Mouse (Mus musculus) midbrain, embryonic 14.5 days (tissue): Measurements from ENCODE around the gene Tbc1d5. TPM values are rescaled to one million over a fixed set of nuclear protein-coding genes. Genes with fewer than 3 reads are reported as not detected.

Experiments used
- ATAC-seq: fragments of 200-750 bp; cut with Nextera tagmentation; 2 replicates; pipeline ENCODE4 v1.8.0; 2017; ENCODE audit warnings: moderate number of reproducible peaks, moderate library complexity; ENCODE audit not compliant: low FRiP score, low TSS enrichment
- DNase-seq: peaks from one replicate; pipeline ENCODE4 v3.0.0-alpha.2; 2015
- H3K27ac ChIP-seq: fragments of 300-500 bp; sonication (generic); replicated peaks from 2 replicates; pipeline ENCODE4 v1.5.1; 2014; ENCODE audit warnings: mild to moderate bottlenecking, low read depth, low read length, moderate library complexity
- H3K27me3 ChIP-seq: fragments of 300-500 bp; sonication (generic); 2 replicates; pipeline ENCODE4 v1.6.1; 2014; ENCODE audit warnings: low read length, control low read depth, mixed read lengths; ENCODE audit not compliant: control insufficient read depth, insufficient read depth
- H3K36me3 ChIP-seq: fragments of 300-500 bp; sonication (generic); 2 replicates; pipeline ENCODE4 v1.6.1; 2014; ENCODE audit warnings: low read length, control low read depth; ENCODE audit not compliant: control insufficient read depth, insufficient read depth
- H3K4me1 ChIP-seq: fragments of 300-500 bp; sonication (generic); 2 replicates; pipeline ENCODE4 v1.6.1; 2014; ENCODE audit warnings: mild to moderate bottlenecking, antibody characterized with exemption, low read length, control low read depth; ENCODE audit not compliant: control insufficient read depth, insufficient read depth
- H3K4me2 ChIP-seq: fragments of 300-500 bp; sonication (generic); 2 replicates; pipeline ENCODE4 v1.6.1; 2014; ENCODE audit warnings: mild to moderate bottlenecking, low read length, moderate library complexity
- H3K4me3 ChIP-seq: fragments of 300-500 bp; sonication (generic); replicated peaks from 2 replicates; pipeline ENCODE4 v1.5.1; 2014; ENCODE audit warnings: low read depth, low read length
- H3K9ac ChIP-seq: fragments of 300-500 bp; sonication (generic); replicated peaks from 2 replicates; pipeline ENCODE4 v1.6.1; 2014; ENCODE audit warnings: mild to moderate bottlenecking, low read length, moderate library complexity
- H3K9me3 ChIP-seq: fragments of 300-500 bp; sonication (generic); 2 replicates; pipeline ENCODE4 v1.6.1; 2016; ENCODE audit warnings: low read length, control low read depth, mixed read lengths; ENCODE audit not compliant: control insufficient read depth
- WGBS: fragments of 180-500 bp; shearing (Covaris S2); extraction: QIAGEN DNeasy Blood & Tissue Kit; methylation state at CpG from one replicate; pipeline ENCODE4 v1.1.7; 2014; 5-methylcytosine and 5-hydroxymethylcytosine counted together
- polyA plus RNA-seq: library from polyadenylated mRNA; unstranded; fragments of >200 nt; fragmentation: Nextera tagmentation; extraction: Ambion mirVana; gene quantifications from 2 replicates; pipeline ENCODE4 v1.2.1, GENCODE M21; 2014

The Tbc1d5 gene
- polyA plus RNA-seq, 1 experiment from 2014 or later, result 8.4 TPM

DNA sequence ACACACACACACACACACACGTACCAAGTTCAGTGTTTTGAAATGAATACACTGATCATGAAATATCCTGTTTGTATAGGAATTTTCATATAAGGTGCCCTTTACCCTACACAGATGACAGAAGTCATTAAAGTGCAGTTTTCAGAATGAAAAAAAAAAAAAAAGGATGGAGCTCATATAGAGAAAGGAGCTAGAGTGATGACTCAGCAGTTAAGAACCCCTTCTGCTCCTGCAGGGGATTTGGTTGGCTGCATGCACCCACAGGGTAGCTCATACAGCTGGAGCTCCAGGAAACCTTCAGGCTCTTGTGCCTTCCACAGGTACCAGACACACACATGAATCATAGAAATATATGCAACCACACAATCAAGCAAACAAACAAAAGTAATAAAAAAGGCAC, 213.0 kb downstream of the Tbc1d5 start:
- H3K9me3 ChIP-seq, result no peaks in the 10 kb centered on the region
- DNase-seq (no peak), ATAC-seq (no peak)
- H3K27ac ChIP-seq, result no peak overlapping the region
- no peaks in the 10 kb centered on the region for H3K36me3 ChIP-seq
- H3K4me1 ChIP-seq, result no peaks in the 10 kb centered on the region
- no peaks in the 10 kb centered on the region for H3K27me3 ChIP-seq
- no peak overlapping the region for H3K4me3 ChIP-seq
- 90% methylated on average over 1 of the region's 1 CpGs for WGBS
- no peak overlapping the region for H3K4me2 ChIP-seq
- no peak overlapping the region for H3K9ac ChIP-seq

DNA sequence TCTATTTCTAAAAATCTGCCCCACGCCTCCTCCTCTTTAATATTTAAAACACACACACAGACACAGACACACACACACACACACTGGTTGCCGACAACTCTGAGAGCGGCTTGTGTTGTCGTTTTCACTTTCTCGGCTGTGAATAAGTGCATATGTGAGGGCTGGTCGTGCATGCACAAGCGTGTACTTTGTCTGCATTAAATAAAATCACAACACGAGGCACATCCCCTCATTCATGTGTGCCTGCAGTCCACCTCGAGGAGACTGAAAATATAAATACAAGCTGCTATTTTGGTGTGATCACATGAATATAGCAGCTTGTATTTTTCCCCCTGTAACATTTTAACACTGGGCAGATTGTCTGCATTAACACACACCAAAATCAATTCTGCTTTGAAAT, 224.8 kb downstream of the Tbc1d5 start:
- no peaks in the 10 kb centered on the region for H3K4me1 ChIP-seq

DNA sequence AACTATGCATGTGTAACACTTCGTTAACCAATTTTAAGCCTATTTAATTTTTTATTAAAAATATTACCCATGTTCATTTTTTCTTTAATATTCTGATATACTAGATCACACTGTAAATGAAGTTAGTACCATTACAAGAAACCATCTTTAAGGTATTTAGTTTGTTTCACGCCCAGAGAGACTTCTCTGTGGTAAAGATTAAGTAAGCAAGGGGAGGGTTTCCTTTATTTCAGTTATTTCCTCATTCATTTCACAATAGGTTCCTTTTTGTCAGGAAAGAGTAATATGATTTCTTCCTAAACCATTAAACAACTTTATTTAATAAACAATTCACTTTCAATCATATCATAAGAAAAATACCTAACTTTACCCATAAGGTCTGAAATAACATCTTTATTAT, 256.8 kb downstream of the Tbc1d5 start:
- Histone ChIP-seq H3K36me3 (no peaks in the 10 kb centered on the region), H3K4me2 (no peak overlapping the region), H3K9me3 (no peaks in the 10 kb centered on the region), H3K27ac (no peak overlapping the region), H3K4me3 (no peak overlapping the region), H3K27me3 (no peaks in the 10 kb centered on the region), H3K4me1 (no peaks in the 10 kb centered on the region), H3K9ac (no peak overlapping the region)
- no peak for DNase-seq
- 95% methylated on average over 2 of the region's 2 CpGs for WGBS
- ATAC-seq, result no peak

More for the DNA sequence above, 224.8 kb downstream of the Tbc1d5 start:
- Histone ChIP-seq H3K9me3 (no peaks in the 10 kb centered on the region), H3K27me3 (no peaks in the 10 kb centered on the region), H3K9ac (no peak overlapping the region), H3K4me2 (no peak overlapping the region), H3K36me3 (no peaks in the 10 kb centered on the region), H3K4me3 (no peak overlapping the region), H3K27ac (no peak overlapping the region)
- DNase-seq (no peak), ATAC-seq (no peak)
- 84% methylated on average over 9 of the region's 9 CpGs for WGBS

DNA sequence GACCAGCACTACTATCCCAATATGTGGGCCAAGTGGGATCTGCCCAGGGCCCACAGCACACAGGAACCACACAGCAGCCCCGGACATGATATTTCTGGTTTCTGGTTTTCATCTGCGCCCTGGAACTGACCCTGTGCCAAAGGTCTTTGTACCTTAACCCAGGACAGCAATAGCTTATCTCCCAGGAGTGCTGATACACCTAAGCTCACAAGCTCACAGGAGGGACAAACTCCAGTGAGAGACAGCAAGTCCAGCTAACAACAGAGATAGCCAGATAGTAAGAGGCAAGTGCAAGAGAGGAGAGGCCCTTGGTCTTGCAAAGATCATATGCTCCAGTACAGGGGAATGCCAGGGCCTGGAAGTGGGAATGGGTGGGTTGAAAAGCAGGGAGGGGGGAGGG, 263.9 kb downstream of the Tbc1d5 start:
- 94% methylated on average over 2 of the region's 2 CpGs for WGBS

DNA sequence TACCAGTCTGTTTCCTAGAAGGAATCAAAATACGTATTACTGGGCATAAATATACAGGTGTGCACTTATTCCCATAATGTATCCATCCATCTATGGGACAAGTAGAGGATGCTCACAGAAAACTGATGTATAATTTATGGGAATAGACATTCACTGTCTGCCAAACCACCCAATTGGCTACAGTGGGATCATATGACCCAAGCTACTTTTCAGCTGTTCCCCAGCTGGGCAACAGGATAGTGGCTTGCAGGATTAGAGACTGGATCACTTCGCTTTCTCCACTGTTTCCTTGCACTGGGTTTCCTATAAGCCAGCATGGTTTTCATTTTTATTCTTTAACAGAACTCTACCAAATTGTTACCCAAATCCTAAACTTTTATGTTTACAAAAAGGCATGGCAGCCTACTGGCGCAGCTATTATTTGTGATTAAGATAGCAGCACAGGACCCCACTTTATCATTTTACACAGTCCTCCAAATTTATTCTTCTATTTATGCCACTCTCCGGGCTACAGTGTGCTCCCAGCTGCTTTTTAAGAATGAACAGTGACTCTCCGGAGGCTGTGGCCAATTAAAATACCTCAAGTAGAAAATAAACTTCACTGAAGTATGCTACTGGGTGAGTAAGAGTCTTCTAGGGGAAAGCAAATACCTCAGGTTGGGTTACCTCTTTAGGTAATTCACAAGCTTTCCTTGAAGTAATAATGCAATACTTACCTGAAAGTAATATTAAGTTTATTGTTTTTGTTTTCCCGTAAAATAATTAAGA, 270.4 kb downstream of the Tbc1d5 start:
- Histone ChIP-seq H3K27me3 (no peaks in the 10 kb centered on the region), H3K4me3 (no peak overlapping the region), H3K4me2 (no peak overlapping the region), H3K36me3 (no peaks in the 10 kb centered on the region), H3K4me1 (peaks cover 4% of the 10 kb centered on the region; the same call in 1 of the 2 replicates), H3K9me3 (no peaks in the 10 kb centered on the region), H3K27ac (no peak overlapping the region), H3K9ac (no peak overlapping the region)
- WGBS, result 53% methylated on average over 6 of the region's 6 CpGs
- DNase-seq (peak; percentile 47), ATAC-seq (peak; percentile 78; the same call in 1 of the 2 replicates)

More for the DNA sequence above, 263.9 kb downstream of the Tbc1d5 start:
- no peaks in the 10 kb centered on the region for H3K36me3 ChIP-seq
- H3K27me3 ChIP-seq, result no peaks in the 10 kb centered on the region
- no peak overlapping the region for H3K27ac ChIP-seq
- H3K9me3 ChIP-seq, result peaks cover 5% of the 10 kb centered on the region; the same call in 1 of the 2 replicates
- no peaks in the 10 kb centered on the region for H3K4me1 ChIP-seq
- H3K4me3 ChIP-seq, result no peak overlapping the region
- ATAC-seq, result no peak
- no peak overlapping the region for H3K9ac ChIP-seq
- DNase-seq, result no peak
- no peak overlapping the region for H3K4me2 ChIP-seq

DNA sequence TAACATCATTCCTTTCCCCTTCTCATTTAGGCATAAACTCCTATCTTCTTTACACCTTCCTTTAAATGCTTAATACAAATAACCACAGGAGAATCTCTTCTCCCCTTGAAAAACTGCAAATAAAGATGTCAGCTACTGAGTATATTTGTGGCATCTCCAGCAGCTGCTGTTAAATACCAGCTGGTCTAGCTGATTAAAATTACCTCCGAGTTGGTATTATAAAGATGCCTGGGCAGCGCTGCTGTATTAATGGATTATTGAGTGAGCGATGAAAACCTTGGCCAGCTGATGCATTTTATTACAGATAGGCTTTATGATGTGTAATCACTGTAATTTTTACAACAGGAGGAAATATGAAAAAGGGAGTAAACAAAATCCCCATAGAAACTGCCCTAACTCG, 271.0 kb downstream of the Tbc1d5 start:
- DNase-seq (peak; percentile 37), ATAC-seq (peak; percentile 41; the same call in 1 of the 2 replicates)
- 40% methylated on average over 4 of the region's 4 CpGs for WGBS
- 0 out of 2 replicates have a peak overlapping the region, but pooled peaks have one; percentile 10 for H3K4me2 ChIP-seq
- H3K9ac ChIP-seq, result no peak overlapping the region
- H3K27me3 ChIP-seq, result no peaks in the 10 kb centered on the region
- H3K9me3 ChIP-seq, result no peaks in the 10 kb centered on the region
- peaks cover 4% of the 10 kb centered on the region; the same call in 1 of the 2 replicates for H3K4me1 ChIP-seq
- no peaks in the 10 kb centered on the region for H3K36me3 ChIP-seq
- no peak overlapping the region for H3K27ac ChIP-seq
- no peak overlapping the region for H3K4me3 ChIP-seq

DNA sequence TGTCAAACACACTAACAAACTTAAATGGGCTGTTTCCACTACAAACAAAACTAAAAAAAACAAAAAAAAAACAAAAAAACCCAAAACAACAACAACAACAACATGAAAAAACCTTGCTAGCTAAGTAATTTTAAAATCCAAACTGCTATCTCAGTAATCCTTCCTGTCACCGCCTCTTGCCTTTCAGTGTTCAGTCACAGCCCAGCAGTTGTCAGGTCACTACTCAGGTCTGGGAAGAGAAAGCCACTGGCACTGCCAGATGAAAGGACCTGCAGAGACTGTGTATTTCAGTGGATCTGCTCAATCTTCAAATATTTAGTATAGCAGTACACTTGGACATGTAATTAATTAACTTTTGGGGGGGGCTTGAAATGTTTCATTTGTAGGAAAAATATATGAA, 272.5 kb downstream of the Tbc1d5 start:
- Histone ChIP-seq H3K4me2 (no peak overlapping the region), H3K36me3 (no peaks in the 10 kb centered on the region), H3K4me1 (peaks cover 4% of the 10 kb centered on the region; the same call in 1 of the 2 replicates), H3K27ac (no peak overlapping the region), H3K27me3 (no peaks in the 10 kb centered on the region), H3K4me3 (no peak overlapping the region), H3K9me3 (no peaks in the 10 kb centered on the region), H3K9ac (no peak overlapping the region)
- 20% methylated on average over 1 of the region's 1 CpGs for WGBS
- DNase-seq (peak; percentile 21), ATAC-seq (no peak)

DNA sequence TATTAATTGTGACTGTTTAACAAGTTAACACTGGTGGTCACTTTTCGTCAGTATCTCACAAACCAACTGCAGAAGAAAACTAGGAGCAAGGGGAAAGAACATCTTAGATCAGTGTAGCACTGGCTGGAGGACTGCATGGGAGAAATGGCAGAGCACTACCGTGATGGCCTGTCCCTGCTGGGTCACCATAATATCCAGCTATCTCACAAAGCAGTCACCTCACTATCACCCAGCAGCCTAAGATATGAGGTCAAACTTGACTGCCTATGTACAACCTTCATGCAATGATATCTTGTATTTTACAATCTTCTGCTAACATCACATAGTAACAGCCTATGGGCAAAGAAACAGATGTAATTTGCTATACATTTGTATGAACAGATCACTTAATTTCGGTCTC, 274.7 kb downstream of the Tbc1d5 start:
- Histone ChIP-seq H3K36me3 (no peaks in the 10 kb centered on the region), H3K9me3 (no peaks in the 10 kb centered on the region), H3K4me1 (peaks cover 4% of the 10 kb centered on the region; the same call in 1 of the 2 replicates), H3K9ac (no peak overlapping the region), H3K27ac (no peak overlapping the region), H3K4me3 (no peak overlapping the region), H3K4me2 (no peak overlapping the region), H3K27me3 (no peaks in the 10 kb centered on the region)
- ATAC-seq, result no peak
- 90% methylated on average over 3 of the region's 3 CpGs for WGBS
- DNase-seq, result no peak

DNA sequence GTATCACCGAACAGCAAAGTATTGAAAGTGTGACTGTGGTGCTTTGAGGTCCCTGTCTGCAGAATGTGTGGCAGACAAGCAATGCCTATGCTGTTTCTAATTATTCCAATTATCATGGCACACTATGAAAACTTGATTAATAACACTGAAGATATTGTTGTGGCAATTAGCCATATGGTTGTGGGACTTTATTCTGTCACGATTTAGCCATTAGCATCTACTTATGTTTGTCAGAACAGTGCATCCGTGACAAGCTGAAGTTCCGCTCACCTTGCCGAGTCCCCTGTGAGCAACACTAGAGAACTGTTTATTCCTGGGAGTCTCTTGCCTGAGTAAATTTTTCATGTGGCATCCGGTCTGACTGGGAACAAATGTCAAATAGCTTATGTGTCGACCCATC, 281.3 kb downstream of the Tbc1d5 start:
- 74% methylated on average over 7 of the region's 7 CpGs for WGBS
- ATAC-seq (no peak), DNase-seq (no peak)
- no peak overlapping the region for H3K4me3 ChIP-seq
- no peaks in the 10 kb centered on the region for H3K27me3 ChIP-seq
- H3K4me2 ChIP-seq, result no peak overlapping the region
- no peak overlapping the region for H3K27ac ChIP-seq
- H3K9ac ChIP-seq, result no peak overlapping the region
- H3K9me3 ChIP-seq, result no peaks in the 10 kb centered on the region
- H3K36me3 ChIP-seq, result no peaks in the 10 kb centered on the region
- H3K4me1 ChIP-seq, result no peaks in the 10 kb centered on the region
